14 mouse cellular contexts compared by ENCODE assay signal in the genomic region with DNA sequence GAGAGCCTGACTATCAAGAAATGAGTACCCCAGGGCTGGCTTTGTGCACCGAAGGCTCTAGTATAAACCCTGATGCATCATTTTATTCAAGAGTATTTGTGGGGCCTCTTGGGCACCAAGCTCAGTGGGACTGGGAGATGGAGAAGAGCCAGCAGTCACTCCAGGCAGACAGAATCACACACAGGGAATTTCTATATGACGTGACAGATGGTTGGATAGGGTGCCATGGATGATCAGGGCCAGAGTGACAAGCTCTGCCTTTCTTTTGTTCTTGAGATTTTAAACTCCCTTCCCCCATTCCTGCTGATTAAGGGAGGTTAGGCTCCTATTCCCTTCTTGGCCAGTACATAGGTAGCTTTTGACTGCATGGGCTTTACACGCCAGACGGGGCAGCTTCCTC.
DNase-seq lines count a peak whose midpoint lies in the region; ATAC-seq and TF ChIP-seq lines count a peak whose summit lies in the region.
"Had no signal": no experiment of that assay in that cellular context is flagged by ENCODE, and none has a peak within 500 bp of the region (broad histone marks: within the 10 kb centered on the region; RNA-seq: fewer than 3 reads in every experiment).

No protein-coding gene starts in this region.

- peak overlapping the region; percentile 88 for H3K27ac ChIP-seq in hindbrain, embryonic 10.5 days
- no peak overlapping the region for H3K27ac ChIP-seq in hindbrain, postnatal 0 days
- H3K27ac ChIP-seq in hindbrain, embryonic 11.5 days (ENCODE audit: low read depth, low read length): peak overlapping the region; percentile 88
- 0 out of 2 replicates have a peak overlapping the region, but pooled peaks have one; percentile 8 for H3K27ac ChIP-seq in midbrain, embryonic 15.5 days
- no peak overlapping the region for H3K27ac ChIP-seq in cerebellum, adult 2 months (ENCODE audit: insufficient read depth, low read length)

- H3K9ac ChIP-seq in hindbrain, postnatal 0 days (replicated peaks; ENCODE audit: low read length): no peak overlapping the region
- no peak overlapping the region for H3K9ac ChIP-seq in hindbrain, embryonic 11.5 days (ENCODE audit: low read depth, low read length)
- H3K9ac ChIP-seq in midbrain, embryonic 15.5 days: no peak overlapping the region

- TF ChIP-seq CTCF in hindbrain, postnatal 0 days (IDR thresholded peaks at IDR 0.05; ENCODE audit: low read depth): no peak
- no peak for TF ChIP-seq CTCF in brain, embryonic 14.5 days (IDR thresholded peaks at IDR 0.05; ENCODE audit: borderline replicate concordance, extremely low read depth, insufficient read depth, insufficient read length)
- no peak for TF ChIP-seq CTCF in cerebellum, adult 2 months (IDR thresholded peaks at IDR 0.05; ENCODE audit: borderline replicate concordance, insufficient read depth, low read depth, low read length)

- 67% methylated on average over 4 of the region's 4 CpGs for WGBS in hindbrain, embryonic 10.5 days
- 40% methylated on average over 4 of the region's 4 CpGs for WGBS in hindbrain, postnatal 0 days
- 68% methylated on average over 4 of the region's 4 CpGs for WGBS in hindbrain, embryonic 11.5 days
- 48% methylated on average over 4 of the region's 4 CpGs for WGBS in midbrain, embryonic 15.5 days
- WGBS in cerebellum, adult 2 months: 56% methylated on average over 4 of the region's 4 CpGs

- peaks cover 98% of the 10 kb centered on the region for H3K4me1 ChIP-seq in hindbrain, embryonic 10.5 days (replicated peaks)
- H3K4me1 ChIP-seq in hindbrain, postnatal 0 days (ENCODE audit: insufficient read depth, low read length): peaks cover 18% of the 10 kb centered on the region
- peaks cover 57% of the 10 kb centered on the region for H3K4me1 ChIP-seq in hindbrain, embryonic 11.5 days (replicated peaks; ENCODE audit: control insufficient read depth, insufficient read depth, low read length)
- peaks cover 88% of the 10 kb centered on the region for H3K4me1 ChIP-seq in midbrain, embryonic 15.5 days
- peaks cover 51% of the 10 kb centered on the region for H3K4me1 ChIP-seq in cerebellum, adult 2 months (ENCODE audit: control insufficient read depth, insufficient read depth, low read length)

- DNase-seq in hindbrain, embryonic 10.5 days (ENCODE audit: low spot score): no peak
- no peak for DNase-seq in hindbrain, postnatal 0 days (ENCODE audit: low spot score)
- peak; percentile 90 for DNase-seq in brain, embryonic 14.5 days (ENCODE audit: low read depth)
- DNase-seq in hindbrain, embryonic 11.5 days (ENCODE audit: low spot score): no peak
- no peak for DNase-seq in spleen, postnatal 36 days (ENCODE audit: low spot score in 2 of 2)
- no peak for DNase-seq in cerebellum, adult 2 months
- DNase-seq in adrenal gland, adult 8-10 months: no peak
- DNase-seq: cerebellum, adult 18-20 months; gastrocnemius, postnatal 14 days; heart, postnatal 10 days; kidney, postnatal 14 days; lung, postnatal 36 days; thymus, postnatal 36 days had no signal

- ATAC-seq in hindbrain, postnatal 0 days: no peak
- ATAC-seq in hindbrain, embryonic 11.5 days (ENCODE audit: low FRiP score): no peak
- ATAC-seq in midbrain, embryonic 15.5 days (replicated peaks): no peak

- TF ChIP-seq POLR2A in brain, embryonic 14.5 days (IDR thresholded peaks at IDR 0.05; ENCODE audit: borderline replicate concordance, extremely low read depth, insufficient read depth, insufficient read length, poor library complexity, severe bottlenecking): no peak
- no peak for TF ChIP-seq POLR2A in cerebellum, adult 2 months (IDR thresholded peaks at IDR 0.05; ENCODE audit: borderline replicate concordance, insufficient read depth, low read length)

- H3K4me3 ChIP-seq in hindbrain, embryonic 10.5 days: no peak overlapping the region
- H3K4me3 ChIP-seq in hindbrain, postnatal 0 days (ENCODE audit: low read length): no peak overlapping the region
- H3K4me3 ChIP-seq in hindbrain, embryonic 11.5 days (ENCODE audit: low read depth, low read length): no peak overlapping the region
- H3K4me3 ChIP-seq in midbrain, embryonic 15.5 days: no peak overlapping the region
- H3K4me3 ChIP-seq in cerebellum, adult 2 months (replicated peaks; ENCODE audit: insufficient read depth, low read depth, low read length): no peak overlapping the region

- H3K9me3 ChIP-seq in hindbrain, embryonic 10.5 days: no peaks in the 10 kb centered on the region
- no peaks in the 10 kb centered on the region for H3K9me3 ChIP-seq in hindbrain, postnatal 0 days (ENCODE audit: low read length)
- H3K9me3 ChIP-seq in hindbrain, embryonic 11.5 days (ENCODE audit: control insufficient read depth, low read length): no peaks in the 10 kb centered on the region
- no peaks in the 10 kb centered on the region for H3K9me3 ChIP-seq in midbrain, embryonic 15.5 days

- peaks cover 10% of the 10 kb centered on the region for H3K36me3 ChIP-seq in hindbrain, embryonic 10.5 days
- no peaks in the 10 kb centered on the region for H3K36me3 ChIP-seq in hindbrain, postnatal 0 days (ENCODE audit: insufficient read depth, low read length)
- H3K36me3 ChIP-seq in hindbrain, embryonic 11.5 days (ENCODE audit: control insufficient read depth, insufficient read depth, low read length): no peaks in the 10 kb centered on the region
- H3K36me3 ChIP-seq in midbrain, embryonic 15.5 days (replicated peaks): no peaks in the 10 kb centered on the region

- H3K4me2 ChIP-seq in hindbrain, postnatal 0 days (ENCODE audit: low read depth, low read length): no peak overlapping the region
- no peak overlapping the region for H3K4me2 ChIP-seq in hindbrain, embryonic 11.5 days (replicated peaks; ENCODE audit: low read depth, low read length)
- no peak overlapping the region for H3K4me2 ChIP-seq in midbrain, embryonic 15.5 days

- no peaks in the 10 kb centered on the region for H3K27me3 ChIP-seq in hindbrain, embryonic 10.5 days (ENCODE audit: insufficient read depth, poor library complexity, severe bottlenecking)
- H3K27me3 ChIP-seq in hindbrain, postnatal 0 days (ENCODE audit: insufficient read depth, low read length): no peaks in the 10 kb centered on the region
- no peaks in the 10 kb centered on the region for H3K27me3 ChIP-seq in hindbrain, embryonic 11.5 days (ENCODE audit: control insufficient read depth, insufficient read depth, low read length)
- no peaks in the 10 kb centered on the region for H3K27me3 ChIP-seq in midbrain, embryonic 15.5 days (replicated peaks)
- H3K27me3 ChIP-seq in cerebellum, adult 2 months (ENCODE audit: control insufficient read depth, insufficient read depth, low read length): no peaks in the 10 kb centered on the region

Comparison
In these comparisons a context has a peak if more than half of its experiments do, and no peak if none do; other contexts are left out.
1. H3K27ac ChIP-seq: peak in hindbrain, embryonic 10.5 days (single experiment), hindbrain, embryonic 11.5 days (single experiment) and midbrain, embryonic 15.5 days (single experiment); none in hindbrain, postnatal 0 days (single experiment) and cerebellum, adult 2 months (single experiment).